Mouse (Mus musculus): Measurements from ENCODE around the gene Trp53bp1.
A peak's percentile ranks its signal among the peaks of the same experiment; 100 is the strongest.

Gene Trp53bp1

GRCm38 (mm10) chr2:121249758-121250157, 21.4 kb downstream of the Trp53bp1 start:
- no peak for DNase-seq (ENCODE audit: low spot score)

DNA sequence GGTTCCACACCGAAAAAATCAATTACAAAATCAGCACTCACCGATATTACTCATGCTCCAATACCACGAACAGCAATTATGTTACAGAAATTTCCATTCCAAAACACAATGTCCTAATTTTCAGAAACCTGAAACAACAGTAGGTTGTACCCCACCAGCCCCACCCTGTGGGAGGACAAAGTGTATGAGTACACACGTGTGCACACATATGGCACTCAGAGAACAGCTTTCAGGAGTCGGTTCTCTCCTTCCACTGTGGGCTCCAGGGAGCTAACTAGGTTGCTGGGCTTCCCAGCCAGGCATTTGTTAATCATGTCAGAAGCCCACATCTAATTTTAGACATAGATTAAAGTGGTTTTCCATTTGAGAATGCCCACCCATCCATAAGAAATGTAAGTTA, 27.1 kb downstream of the Trp53bp1 start:
- no peak for DNase-seq (ENCODE audit: low spot score)

DNA sequence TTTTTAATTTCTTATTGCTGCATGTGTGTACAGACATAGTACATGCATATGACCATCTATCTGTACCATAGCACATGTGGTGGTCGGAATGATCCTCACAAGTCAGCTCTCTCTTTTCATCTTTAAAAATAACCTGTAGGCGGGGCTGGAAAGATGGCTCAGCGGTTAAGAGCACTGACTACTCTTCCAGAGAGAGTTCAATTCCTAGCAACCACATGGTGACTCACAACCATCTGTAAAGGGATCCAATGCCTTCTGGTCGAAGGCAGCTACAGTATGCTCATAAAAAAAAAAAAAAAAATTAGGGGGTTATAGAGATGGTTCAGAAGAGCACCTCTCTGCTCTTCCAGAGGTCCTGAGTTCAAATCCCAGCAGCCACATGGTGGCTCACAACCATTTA, 31.8 kb downstream of the Trp53bp1 start:
- DNase-seq (ENCODE audit: low spot score), result no peak

DNA sequence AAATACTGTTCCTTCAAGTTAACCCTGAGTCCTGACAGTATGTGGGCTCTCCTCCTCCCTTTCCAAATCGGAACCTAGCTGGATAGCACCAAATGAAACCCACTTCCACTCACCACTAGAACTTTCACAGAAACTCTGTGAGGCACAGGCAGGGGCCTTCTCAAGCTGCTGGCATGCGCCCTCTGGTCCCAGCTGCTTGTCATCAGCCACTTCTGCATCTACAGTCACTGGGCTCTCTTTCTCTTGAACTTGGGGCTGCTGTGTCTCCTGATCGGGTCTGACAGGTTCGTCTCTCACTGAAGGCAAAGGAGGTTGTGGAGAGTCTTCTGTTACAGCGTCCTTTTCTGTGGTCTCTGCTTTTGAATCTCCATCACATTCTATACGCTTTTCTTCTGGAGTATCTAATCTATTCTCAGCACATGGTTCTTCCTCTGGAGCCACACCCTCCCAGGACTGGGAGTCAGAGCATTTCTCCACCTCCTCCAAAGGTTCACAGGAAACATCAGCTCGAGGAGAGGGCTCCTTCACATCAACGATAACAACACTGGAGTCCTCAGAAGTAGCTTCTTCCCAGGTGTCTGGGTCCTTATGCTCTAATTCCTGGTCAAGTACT, 35.6 kb downstream of the Trp53bp1 start:
- no peak for DNase-seq (ENCODE audit: low spot score)

GRCm38 (mm10) chr2:121228135-121228534, 43.1 kb downstream of the Trp53bp1 start:
- DNase-seq (ENCODE audit: low spot score), result no peak

DNA sequence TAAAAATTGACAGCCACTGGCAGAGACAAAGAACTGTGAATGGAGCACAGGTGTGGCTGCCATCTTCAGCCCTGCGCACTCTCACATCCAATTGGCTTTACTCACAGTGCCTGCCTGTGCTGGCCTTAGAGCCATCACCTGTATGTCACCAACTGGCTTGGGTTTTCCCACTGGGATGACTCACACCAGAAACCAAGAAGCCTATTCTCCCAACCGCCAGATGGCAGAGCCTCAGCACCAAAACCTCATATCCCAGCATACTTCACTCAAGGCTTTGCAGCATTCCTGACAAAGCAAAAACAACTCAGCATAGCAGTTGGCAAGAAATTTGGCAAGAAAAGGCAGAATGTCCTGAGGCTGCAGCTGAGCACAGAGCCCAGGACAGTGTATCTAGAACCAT, 48.2 kb downstream of the Trp53bp1 start:
- peak; percentile 32 for DNase-seq (ENCODE audit: low spot score)

GRCm38 (mm10) chr2:121219994-121220393, 51.2 kb downstream of the Trp53bp1 start:
- no peak for DNase-seq (ENCODE audit: low spot score)

GRCm38 (mm10) chr2:121219177-121219576, 52.0 kb downstream of the Trp53bp1 start:
- no peak for DNase-seq (ENCODE audit: low spot score)

- DNase-seq (ENCODE audit: low spot score), result no peak
Observed at GRCm38 (mm10) chr2:121214491-121214890, 56.7 kb downstream of the Trp53bp1 start.

- no peak for DNase-seq (ENCODE audit: low spot score)
Observed at GRCm38 (mm10) chr2:121206541-121206940, 64.7 kb downstream of the Trp53bp1 start.

DNA sequence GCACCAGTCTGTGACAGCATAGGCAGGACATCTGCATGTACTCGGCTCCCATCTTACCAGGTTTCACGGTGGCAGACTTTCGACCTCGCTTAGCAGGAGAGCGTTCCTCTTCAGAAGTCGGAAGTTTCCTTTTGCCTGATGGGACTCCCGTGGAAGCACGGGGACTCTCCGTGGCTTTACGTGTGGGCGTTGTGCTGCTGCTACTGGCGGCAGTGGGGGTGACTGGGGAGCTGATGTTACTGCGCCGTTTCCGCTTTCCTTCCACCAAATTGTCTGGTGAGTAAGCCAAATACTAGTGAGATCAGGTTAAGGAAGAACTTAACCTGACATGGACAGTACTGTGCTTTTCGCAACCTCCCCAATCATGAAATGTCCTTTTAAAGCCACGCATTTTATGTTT, 66.9 kb downstream of the Trp53bp1 start:
- no peak for DNase-seq (ENCODE audit: low spot score)

- DNase-seq (ENCODE audit: low spot score), result no peak
Observed at GRCm38 (mm10) chr2:121195466-121195865, 75.7 kb downstream of the Trp53bp1 start.

DNA sequence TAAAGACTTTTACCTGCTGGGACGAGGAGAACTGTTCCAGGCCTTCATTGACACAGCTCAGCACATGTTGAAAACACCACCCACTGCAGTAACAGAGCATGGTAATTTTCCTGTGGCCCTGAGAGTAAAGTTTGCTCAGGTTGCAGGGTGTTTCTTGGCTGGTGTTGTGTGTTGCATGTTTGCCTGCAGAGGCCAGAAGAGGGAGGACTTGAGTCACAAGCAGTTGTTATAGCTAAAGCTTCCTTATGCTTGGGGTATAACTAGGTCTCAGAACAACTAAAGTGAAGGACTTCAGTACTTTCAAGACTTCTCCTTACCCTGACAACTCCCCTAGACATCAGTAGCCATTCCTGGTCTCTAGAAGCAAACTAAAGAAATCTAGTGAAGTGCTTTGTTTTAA, 82.7 kb downstream of the Trp53bp1 start:
- no peak for DNase-seq (ENCODE audit: low spot score)

- DNase-seq (ENCODE audit: low spot score), result no peak
Observed at GRCm38 (mm10) chr2:121184142-121184541, 87.1 kb downstream of the Trp53bp1 start.

GRCm38 (mm10) chr2:121183431-121183830, 87.8 kb downstream of the Trp53bp1 start:
- DNase-seq (ENCODE audit: low spot score), result no peak

GRCm38 (mm10) chr2:121178828-121179479, 92.3 kb downstream of the Trp53bp1 start:
- no peak for DNase-seq (ENCODE audit: low spot score)

DNA sequence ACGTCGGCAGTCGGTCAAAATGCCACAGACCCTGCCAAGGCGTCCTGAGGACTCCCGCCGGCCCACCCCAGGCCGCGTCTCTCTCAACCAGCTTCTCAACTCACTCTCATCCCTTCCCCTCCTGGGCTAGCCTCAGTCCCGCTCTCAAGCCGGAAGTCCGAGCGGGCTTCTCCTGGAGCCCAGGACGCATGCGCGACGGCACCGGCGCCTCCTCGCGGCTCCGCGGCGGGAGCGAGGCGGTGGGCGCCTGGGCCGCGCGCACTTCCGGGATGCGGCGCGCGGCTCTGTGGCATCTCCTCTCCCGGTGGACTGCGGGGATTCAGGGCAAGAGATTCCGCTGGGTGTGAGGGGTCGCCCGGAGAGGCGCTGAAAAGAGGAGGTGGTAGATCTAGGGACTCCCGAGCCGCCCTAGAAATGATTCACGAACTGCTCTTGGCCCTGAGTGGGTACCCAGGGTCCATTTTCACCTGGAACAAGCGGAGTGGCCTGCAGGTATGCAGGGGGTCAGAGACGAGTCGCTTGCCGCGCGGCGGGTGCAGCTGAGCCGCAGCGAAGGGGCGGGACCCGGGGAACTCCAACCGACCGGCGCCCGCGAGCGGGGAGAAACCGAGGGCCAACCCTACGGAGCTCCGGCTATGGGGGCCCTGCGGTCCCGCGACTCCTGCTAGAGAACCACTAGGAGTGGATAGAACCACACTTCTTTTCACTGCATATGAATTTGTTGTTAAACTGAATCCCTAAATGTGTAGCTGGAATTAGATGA, 100.0 kb downstream of the Trp53bp1 start, which contains the start of gene Zscan29:
TSS of gene Zscan29 (minus strand) at position 146 of the 763 bp plus-strand sequence.
- DNase-seq (ENCODE audit: low spot score), result peak; percentile 91

DNA sequence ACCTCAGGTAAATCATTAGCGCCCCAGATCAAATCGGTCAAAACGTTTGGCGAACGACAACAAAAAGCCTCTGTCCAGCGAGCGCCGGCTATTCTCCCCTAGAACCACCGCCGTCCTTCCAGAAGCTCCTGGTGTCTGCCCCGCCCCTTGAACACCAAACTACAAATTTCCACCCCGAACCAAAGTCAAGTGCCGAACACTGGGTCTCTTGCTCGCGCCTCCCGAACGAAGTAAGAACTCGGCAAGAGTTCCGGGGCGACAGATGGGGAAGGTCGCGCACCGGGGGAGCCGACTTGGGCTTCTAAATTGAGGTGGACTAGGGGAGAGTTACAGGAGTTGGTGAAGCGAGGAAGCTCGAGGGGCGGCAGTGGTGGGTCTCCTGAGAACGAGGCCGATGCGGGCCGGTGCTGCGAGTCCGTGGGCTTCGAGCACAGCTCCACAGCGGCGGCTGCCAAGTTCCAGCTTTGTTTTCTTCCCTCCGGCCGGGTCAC, 100.7 kb downstream of the Trp53bp1 start, which contains the start of gene Tubgcp4:
TSS of gene Tubgcp4 (plus strand) at position 174 of the 491 bp plus-strand sequence.
- no peak for DNase-seq (ENCODE audit: low spot score)

DNA sequence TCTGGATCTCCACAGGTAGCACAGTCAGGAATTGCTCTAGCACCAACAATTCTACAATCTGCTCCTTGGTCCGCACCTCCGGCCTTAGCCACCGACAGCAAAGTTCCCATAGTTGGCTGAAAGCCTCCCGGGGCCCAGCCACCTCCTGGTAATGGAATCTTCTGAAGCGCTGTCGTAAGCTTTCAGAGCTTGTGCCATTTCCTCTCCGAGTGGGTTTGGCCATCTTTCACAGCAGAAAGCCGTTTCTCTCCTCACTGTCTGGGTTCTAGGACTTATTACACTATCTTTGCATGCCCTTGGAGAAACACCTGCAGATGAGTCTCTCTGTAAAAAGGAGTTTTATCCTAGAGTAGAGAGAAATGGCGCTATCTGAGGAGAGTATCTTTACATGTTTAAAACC, 101.3 kb downstream of the Trp53bp1 start:
- peak; percentile 22 for DNase-seq (ENCODE audit: low spot score)

DNA sequence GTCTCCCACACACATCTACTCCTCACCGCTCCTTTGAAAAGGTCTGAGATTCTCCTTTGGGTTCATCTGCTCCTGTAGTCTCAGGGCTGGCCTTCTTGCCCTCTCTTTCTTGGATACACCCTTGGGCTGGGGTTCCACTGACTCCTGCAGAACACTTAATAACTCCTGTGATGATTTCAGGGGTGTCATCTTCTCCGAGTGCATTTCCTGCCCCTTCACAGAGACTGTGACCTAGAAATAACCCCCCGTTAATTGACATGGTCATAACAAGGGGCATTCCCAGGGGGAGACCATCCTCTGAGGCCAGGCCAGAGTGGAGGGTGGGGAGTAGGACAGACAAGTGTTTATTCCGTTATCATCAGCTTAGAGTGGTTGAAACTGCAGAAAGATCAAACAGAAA, 102.0 kb downstream of the Trp53bp1 start:
- no peak for DNase-seq (ENCODE audit: low spot score)

DNA sequence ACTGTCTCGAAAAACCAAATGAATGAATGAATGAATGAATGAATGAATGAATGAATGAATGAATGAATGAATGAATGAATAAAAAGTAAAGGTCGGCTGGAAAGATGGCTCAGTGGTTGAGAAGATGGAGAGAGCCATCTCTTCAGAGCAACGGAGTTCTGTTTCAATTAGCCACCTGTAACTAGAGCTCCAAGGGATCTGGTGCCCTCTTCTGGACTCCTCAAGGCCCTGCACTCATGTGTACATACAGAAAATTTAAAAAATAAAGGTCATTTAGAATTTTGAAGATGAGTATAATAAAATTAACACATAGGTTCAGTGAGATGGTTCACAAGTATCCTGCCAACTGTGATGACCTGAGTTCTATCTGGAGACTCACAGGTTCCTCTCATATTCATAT, 118.1 kb downstream of the Trp53bp1 start:
- no peak for DNase-seq (ENCODE audit: low spot score)

DNA sequence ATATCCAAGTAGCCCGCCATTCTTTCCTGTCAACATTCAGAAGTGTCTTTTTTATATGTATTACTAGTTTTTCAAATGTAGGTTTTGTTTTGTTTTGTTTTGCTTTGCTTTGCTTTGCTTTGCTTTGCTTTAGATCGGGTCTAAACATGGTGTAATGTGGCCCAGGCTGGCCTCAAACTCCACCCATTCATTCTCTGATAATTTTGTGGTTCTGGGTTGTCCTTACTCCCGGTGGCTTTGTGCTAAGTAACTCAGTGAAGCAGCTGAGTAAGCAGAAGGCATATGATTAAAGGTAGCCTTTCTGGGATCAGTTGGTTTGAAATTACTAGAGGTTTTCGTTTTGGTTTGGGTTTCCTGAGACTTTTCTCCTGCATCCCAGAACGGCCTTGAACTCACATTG, 121.5 kb downstream of the Trp53bp1 start:
- DNase-seq (ENCODE audit: low spot score), result no peak
